Mouse (Mus musculus) spleen, postnatal 36 days (tissue): ENCODE measurements around the gene Vwce.

Source experiments
- DNase-seq, 2 experiments: peaks; one replicate each; pipeline ENCODE4 v3.0.0; 2022; ENCODE audit warnings: low spot score in 2 of 2, mixed read lengths in 1 of 2

Vwce gene

DNA sequence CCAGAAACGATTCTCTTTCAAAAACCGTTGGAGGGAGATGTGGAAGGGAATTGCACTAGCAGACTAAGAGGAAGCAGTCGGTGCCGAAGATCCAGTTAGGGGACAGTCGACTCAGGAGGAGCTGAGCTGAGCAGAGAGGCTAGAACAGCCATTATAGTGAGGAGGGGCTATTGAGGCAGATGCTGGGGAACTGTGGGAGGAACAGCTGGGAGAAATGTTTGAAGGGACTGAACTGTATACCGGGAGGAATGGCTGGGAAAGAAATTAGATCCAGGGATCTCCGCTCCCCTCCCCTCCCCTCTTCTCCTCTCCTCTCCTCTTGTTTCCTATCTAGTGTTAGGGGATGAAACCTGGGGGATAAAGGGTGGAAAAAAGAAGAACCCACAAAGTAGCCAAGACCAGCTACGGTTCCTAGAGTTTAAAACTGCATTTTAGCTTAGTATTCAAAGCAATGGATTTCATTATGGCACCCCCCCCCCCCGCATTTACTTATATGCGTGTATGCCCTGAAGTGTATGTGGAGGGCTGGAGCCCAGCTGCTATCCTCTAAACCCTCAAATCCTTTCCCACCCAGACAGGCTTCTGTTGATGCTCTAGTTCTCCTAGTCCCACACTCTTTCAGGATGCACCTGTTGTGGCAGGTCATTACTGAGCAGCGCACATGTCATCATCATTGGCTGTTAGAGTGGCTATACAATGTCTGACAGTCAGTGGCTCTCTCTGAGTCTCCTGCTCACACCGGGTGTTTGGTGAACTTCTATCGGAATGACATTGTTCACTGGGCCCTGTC is 6.8 kb downstream of the Vwce start:
- DNase-seq, result no peak

DNA sequence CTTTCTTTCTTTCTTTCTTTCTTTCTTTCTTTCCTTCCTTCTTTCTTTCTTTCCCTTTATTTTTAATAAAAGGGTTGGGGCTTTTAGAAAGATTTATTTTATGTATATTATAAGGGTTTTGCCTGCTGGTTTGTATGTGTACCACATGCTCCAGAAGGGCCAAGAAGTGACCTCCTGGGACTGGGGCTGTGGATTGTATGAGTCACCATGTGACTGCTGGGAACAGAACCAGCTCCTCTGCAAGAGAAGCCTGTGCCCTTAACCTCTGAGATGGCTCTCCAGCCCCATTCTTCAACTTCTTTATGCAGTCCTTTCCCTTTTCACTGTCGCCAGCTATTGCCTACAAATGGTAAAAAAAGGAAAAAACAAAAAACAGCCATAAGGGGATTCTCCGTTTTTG is 11.6 kb downstream of the Vwce start:
- DNase-seq, result no peak

DNA sequence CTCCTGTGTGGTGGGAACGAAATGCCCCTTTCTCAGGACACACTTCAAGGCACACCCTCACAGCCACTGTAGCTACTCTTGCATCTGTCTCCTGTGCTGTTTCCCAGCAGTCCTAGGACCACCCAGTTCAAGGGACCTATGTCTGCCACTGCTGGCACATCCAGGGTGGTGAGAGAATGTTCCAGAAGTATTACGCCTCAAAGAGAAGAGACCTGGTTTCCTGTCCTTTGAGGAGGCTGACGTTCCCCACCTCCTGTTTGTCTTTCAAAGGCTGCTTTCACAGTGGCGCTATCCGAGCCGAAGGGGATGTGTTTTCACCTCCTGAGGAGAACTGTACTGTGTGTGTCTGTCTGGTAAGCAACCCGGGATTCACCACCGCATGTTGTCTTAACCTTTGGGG is 14.1 kb downstream of the Vwce start:
- DNase-seq, result peak in 1 of 2 experiments; percentile 18

DNA sequence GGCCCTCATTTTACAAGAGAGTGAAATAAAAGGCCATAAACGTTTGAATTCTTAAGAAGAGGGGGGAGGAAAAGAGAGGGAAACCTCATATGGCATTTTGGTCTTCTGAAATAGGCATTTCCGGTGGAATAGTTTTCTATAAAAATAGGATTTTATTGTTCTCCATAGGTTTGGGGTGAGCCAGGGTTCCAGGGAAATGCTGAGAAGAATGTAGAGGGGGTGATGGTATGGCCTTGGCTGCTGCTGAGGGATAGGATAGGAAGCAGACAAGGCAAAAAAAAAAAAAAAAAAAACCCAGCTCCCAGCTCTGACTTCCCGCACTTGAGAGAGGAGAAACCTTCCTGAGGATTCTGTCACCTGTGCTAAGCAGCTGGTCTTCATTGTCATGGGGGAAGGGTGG is 22.0 kb downstream of the Vwce start:
- no peak for DNase-seq

DNA sequence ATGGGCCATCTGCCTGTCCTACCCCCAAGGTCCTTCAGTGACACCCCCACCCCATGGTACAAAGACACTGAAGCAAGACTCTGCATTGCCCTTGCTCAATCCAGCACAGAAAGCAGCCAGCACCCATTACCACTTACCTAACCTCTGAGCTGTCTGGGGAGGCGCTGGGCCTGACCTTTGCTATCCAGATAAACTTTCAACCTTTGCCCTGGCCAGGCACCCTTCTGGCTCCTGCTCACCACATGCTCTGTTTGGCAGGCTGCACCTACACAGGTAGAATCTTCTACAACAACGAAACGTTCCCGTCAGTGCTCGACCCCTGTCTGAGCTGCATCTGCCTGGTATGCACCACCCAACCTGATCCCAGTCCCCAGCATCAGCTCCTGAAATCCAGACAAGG is 23.7 kb downstream of the Vwce start:
- DNase-seq, result no peak

DNA sequence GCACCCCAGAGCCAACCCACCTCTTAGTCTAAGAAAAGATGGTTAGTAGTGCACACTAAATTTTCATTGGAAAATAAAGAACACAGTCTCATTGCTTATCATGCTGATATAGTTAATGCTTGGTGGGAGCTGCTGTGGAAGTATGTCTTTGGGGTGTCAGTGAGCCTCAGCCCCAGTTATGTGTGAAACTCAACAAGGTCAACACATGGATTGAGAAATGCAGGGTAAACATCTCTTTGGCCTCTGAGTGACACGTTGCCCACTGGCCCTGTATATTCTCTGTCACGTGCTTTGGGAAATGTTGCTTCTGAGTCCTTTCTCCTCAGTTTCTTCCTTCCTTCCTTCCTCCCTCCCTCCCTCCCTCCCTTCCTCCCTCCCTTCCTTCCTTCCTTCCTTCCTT is 24.4 kb downstream of the Vwce start:
- DNase-seq, result no peak

DNA sequence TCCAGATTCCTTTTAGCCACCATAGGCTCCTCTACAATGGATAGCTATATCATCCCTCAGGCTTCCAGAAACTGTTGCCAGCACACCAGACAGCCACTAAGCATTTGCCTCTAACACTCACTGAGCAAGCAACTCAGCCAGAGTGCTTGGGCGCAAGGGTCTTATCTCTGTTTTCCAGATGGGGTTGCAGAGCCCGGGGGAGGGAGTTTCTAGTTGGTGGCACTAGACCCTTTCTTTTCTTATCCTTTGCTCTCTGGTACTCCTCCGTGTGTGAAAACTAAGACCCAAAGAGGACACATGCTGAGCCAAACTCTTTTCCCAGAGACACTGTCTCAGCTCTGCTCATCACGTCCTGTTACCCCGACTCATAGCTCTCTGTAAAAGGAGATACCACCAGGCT is 27.4 kb downstream of the Vwce start:
- DNase-seq, result peak; percentile 41 to 69

DNA sequence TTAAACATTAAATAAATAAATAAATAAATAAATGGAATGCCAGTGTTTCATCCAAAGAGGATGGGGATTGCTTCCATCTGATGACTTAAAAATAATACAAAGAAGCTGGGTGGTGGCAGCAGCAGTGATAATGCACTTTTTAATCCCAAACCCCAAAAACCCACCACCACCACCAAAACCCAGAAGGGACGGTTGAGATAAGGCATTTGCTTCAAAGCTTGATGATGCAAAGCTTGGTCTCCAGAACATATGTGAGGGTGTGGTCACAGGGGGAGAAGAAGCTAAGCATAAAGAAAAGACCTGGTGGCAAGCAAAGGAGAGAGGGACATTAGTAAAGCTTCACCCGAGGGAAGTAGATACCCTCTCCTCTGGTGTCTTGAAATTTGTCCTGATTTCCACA is 27.9 kb downstream of the Vwce start:
- peak; percentile 20 to 45 for DNase-seq

DNA sequence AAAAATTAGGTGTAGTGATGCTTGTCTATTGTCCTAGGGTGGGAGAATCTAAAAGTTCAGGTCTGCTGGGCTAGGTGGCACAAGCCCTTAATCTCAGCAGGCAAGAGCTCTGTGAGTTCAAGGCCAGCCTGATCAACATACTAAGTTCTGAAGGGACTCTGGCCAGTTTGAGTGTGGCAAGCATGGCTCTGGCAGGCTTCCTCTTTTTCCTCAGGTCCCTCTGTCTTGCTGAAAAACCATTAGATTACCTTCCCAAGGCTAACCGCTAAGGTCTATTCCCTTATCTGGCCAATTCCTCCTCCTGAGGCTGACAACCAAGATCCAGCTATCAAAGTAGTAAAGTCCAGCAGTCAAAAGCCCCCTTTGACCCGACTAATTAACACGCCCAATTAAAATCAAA is 28.7 kb downstream of the Vwce start:
- DNase-seq, result no peak

DNA sequence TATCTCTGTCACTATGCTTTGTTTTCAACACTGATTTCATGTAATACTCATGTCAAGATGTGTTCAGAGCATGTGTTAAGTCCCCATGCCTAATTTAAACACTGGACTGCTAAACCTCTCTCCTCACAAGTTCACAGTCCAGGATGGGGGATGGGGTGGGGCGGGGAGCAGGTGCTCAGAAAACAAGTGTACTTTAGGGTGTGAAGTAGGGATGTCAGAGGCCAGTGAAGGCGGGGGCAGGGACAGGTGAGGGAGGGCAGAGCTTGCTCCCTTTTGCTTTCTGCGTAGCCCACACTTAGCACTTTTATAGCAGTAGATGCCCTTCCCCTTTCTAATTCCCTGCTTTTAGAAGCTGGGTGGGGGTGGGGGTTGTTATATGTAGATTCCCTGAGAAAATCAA is 31.1 kb downstream of the Vwce start:
- no peak for DNase-seq

DNA sequence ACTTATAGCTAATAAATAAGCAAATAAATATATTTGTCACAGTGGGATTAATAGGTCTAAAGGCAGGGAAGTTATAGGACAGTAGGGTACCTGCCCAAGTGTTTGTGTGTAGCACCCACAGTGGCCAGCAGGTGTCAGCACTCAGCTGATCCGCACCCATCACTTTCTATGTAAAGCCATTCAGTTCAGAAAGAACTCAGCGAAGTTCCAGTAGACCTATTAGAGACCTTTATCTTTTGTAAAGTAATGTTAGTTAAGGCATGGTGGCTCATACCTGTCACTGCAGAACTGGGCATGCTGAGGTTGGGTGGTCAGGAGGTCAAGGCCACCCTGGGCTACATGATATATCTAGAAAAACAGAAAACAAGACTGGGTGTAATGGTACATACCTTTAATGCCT is 31.5 kb downstream of the Vwce start:
- peak; percentile 37 to 51 for DNase-seq

DNA sequence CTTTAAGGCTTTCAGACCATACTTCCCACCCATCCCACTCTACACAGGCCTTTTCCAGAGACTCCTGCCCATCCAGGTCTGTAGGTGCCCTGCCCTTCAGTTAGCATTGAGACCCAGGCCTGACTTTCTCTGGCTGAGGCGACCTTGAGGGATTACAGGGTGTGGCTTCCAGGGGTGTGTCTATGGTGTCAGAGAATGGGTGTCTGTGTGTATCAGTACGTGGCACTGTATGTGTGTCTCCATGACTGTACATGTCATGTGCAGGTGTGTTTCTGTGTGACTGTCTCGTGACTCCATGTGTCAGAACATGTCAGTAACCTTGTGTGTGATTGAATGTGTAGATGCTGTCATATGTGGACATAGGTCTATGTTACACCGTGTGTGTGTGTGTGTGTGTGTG is 37.3 kb downstream of the Vwce start:
- DNase-seq, result no peak

DNA sequence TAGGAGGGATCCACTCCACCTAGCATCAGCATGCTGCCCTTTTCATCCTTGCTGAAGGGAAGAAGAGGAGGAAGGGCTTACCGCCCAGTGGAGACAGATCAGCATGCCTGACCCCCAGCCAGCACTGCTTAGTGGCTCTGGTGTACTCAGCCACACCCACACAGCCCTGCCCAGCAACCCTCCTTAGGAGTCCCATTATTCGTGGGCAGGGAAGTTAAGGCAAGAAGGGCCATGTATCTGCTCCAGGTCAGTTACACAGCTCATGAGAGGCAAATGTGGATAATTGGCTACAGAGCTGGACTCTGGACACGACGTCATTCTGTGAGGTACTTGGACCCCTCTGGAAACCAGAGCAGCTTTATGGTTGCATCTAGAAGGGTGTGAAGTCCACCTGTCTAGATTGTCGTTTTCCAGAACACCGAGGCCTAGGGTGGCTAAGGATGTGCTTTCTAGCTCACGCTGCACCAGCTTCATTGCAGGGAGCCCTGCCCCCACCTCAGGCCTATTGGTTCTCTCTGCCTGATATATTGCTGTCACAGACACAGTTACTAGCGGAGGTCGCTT is 37.9 kb downstream of the Vwce start:
- no peak for DNase-seq

DNA sequence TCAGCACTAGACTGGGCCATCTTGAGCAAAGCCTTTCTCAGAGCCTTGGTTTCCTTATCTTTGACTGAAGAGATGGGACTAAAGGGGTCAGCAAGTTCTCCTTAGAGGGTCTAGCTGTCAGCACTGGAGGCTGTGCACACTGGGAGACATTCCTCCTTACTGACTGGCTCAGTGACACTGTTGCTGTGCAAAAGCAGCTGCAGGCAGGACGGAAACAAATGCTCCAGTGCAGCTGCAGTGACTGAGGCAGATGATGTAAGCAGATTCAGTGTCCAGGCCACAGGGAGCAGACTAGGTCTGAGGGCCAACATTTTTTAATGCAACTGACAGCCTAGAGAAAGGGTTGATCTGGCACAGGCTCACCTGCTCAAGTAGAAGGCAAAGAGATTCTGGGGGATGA is 39.3 kb downstream of the Vwce start:
- no peak for DNase-seq

DNA sequence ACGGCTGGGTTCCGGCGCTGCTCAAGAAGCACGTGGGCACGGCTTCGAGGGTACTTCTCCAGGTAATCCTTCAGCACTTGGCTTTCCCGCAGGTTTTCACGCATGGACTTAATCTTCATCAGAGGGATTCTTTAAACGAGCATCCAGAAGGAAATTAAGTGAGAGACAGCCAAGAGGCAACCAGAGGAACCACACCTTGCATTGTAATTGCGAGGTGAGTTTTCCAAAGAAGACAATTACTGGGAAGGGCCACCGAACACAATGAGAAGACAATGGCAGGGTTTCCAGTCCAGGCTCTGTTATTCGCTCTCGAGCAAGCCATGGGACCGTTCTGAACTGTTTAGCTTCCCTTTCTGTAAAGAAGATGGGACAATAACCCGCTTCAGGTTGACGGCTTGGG is 42.6 kb downstream of the Vwce start:
- DNase-seq, result no peak

DNA sequence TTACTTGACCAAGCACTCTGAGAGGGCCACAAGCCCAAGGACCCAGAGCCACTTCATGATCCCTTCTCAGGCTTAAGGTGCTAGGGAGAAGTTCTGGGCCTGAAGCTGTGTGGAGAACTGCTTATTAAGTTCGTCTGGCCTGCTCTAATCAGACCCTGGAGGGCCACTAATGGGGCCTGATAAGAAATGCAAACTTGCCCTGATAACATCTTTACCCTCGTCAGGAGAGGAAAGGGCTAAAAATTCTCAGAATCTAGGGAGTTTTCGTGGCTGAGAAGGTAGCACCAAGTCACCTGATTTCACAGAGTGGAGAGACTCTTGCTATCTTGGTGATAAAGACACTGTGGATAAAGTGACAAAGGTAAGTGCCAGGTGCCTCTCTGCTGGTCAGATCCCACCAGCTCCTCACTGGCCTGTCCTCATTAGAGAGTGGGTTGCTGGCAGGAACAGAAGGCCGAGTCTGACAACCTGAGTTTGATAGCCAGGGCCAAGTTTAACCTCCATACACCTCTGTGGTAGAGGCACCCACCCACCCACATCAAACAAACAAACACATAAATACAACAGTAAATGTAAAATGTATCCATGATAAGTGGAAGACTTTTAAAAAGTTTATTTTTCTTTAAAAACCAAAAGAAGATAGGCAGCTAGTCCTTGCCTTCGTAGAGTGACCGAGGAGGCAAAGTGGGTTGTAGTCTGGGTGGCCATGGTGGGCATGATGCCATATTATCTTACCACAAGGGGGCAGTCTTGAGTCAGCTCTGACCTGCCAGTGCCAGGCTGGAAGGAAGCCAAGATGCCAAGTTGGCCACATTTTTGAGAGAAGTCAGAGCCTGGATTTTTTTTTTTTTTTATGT is 44.1 kb downstream of the Vwce start, which contains the start of gene Pga5:
Gene Pga5 (minus strand): TSS at position 157 of the 857 bp plus-strand sequence.
- DNase-seq, result peak; percentile 60 to 66

DNA sequence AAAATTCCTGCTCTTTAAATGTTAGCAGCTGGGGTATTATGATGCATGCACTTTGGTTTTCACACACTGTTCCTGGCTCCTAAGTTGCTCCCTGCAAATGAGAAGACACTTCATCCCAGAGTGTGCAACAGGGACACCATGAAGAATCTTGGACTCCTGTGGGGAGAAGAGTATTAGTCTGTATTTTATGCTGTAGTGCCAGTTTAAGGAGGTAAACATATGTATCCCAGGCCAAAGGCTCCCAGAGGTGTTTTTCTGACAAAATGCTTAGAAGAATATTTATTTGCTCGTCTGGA is 44.7 kb downstream of the Vwce start:
- no peak for DNase-seq

DNA sequence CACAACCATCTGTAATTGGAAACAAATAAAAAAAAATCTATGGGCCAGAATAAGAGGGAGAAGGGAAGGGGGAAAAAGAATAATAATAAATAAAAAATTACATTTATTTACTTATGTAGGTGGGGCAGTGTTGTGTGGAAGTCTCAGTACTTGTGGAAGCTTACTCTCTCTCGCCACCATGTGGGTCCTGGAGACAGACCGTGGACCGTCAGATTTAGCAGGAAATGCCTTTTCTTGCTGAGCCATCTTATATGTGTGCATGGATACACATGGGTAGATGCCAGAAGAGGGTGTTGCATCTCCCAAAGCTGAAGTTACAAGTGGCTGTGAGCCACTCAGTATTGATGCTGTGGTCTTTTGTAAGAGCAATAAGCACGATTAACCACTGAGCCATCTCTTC is 47.6 kb downstream of the Vwce start:
- no peak for DNase-seq

DNA sequence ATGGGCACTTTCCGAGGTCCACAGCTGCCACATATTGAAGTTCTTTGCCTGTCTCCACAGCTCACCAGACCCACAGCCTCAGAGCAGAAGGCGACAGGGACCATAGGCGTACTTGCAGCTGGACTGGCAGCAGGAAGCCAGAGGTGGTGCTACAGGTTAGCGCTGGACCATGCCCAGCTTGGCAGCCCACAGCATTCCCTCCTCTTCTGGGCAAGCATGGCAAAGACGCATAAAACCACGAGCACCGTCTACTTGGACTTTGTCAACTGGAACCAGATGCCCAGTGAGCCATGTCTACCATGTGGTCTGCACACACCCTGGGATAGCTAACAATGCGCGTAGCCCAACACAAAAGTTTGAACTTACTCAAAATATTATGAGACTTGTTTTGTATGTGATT is 51.1 kb downstream of the Vwce start:
- DNase-seq, result no peak

DNA sequence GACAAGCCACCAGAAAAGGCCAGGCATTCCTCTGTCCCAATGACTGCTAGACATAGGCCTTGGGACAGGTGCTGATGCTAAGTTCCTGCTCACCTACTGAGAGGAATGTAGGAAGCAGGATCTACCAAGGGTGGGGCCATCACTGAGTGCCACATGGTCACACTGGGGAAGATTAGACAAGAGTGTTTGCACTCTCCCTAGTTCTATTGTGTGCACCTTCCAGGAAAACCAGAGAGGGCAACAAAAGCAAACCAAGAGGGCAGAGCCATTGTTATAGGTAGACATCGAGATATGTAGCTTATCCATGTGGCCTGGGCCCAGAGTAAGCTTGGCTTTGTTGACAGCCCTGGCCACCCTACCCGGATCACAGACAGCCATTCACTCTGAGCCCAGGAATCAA is 51.7 kb downstream of the Vwce start:
- no peak for DNase-seq

DNA sequence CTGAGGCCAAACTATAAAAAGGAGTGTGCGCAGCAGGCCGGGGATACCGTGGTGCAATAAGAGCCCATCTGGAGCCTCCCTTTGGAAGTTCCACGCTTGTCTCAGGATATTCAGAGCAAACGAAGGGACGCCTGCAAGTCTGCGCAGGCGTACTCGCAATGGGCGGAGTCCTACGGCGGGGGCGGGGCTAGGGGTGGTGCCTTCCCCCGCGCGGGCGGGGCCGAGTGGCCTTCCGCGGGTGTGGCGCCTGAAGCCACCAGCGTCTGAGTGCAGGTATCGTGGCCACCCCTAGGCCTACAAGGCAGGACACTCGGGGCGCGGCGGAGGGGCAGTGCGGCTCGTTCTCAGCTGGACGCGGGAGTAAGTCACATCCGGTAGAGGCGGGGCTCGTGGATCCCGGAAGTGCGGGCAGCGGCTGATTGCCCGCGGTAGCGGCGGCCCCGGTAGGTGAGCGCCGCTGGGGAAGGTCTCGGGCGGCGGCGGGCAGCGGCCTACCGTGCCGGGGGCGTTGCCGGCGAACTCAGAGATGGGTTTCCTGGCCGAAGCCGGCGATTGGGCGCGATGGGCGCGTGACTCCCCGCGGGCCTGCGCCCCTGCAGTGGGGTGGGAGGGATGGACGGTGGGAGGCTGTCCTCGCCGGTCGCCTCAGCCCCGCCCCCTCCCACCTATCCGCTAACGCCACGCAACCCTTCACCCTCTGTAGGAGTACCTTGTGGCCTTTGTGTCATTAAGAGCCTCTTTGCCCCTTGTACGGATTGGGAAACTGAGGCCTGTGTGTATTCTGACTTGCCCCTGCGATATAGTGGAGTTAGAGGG is 54.7 kb downstream of the Vwce start, which contains the start of gene Vps37c:
Gene Vps37c (plus strand): TSS at position 199 of the 816 bp plus-strand sequence.
- peak; percentile 85 to 90 for DNase-seq
